Mouse (Mus musculus) E14TG2a.4 (cell line): ENCODE results near the gene Sox11.

Source experiments
- H3K27me3 ChIP-seq: 2 replicates; pipeline ENCODE4 v1.6.1; 2014; ENCODE audit warnings: low read length, control low read depth; ENCODE audit not compliant: insufficient read depth
- H3K36me3 ChIP-seq: 2 replicates; pipeline ENCODE4 v1.6.1; 2014; ENCODE audit warnings: low read length, control low read depth; ENCODE audit not compliant: insufficient read depth
- H3K4me1 ChIP-seq: replicated peaks from 2 replicates; pipeline ENCODE4 v1.6.1; 2014; ENCODE audit warnings: low read depth, low read length, control low read depth
- H3K4me3 ChIP-seq: replicated peaks from 2 replicates; pipeline ENCODE4 v1.5.1; 2014; ENCODE audit warnings: mild to moderate bottlenecking, low read length
- H3K9me3 ChIP-seq: 2 replicates; pipeline ENCODE4 v1.6.1; 2014; ENCODE audit warnings: low read length, control low read depth
- CTCF ChIP-seq: conservative IDR thresholded peaks from 2 replicates; pipeline ENCODE4 v1.5.1; 2014; ENCODE audit warnings: low read length
- NANOG ChIP-seq: IDR thresholded peaks from 2 replicates; pipeline ENCODE4 v1.6.1; 2014; ENCODE audit warnings: borderline replicate concordance, low read length, mixed read lengths
- POU5F1 ChIP-seq: IDR thresholded peaks from 2 replicates; pipeline ENCODE4 v1.6.1; 2014; ENCODE audit warnings: low read length, borderline replicate concordance

Sox11 gene

DNA sequence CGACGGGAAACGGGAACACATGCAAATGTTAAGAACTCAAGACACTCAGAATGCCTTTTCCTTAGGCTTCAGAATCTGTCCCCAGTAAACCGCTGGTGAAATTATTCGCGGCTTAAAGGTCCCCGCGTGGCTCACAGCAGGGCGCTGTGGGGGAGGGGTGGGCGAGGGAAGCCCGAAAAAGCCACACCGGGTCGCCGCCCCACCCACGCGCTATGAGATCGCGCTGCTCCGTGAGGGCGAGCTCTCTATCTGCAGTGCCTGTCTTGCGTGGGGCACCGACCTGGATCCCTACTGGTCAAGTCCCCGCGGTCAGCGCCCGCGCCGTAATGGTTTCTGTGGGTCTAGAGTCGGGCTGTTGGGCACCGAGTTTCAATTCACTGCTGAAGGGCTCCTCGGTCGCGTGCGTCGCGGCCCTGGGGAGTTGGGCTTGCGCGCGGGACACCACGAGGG is 3.6 kb downstream of the Sox11 start:
- H3K27me3 ChIP-seq: peaks cover 46% of the 10 kb centered on the region
- no peaks in the 10 kb centered on the region for H3K9me3 ChIP-seq
- H3K4me1 ChIP-seq: peaks cover 38% of the 10 kb centered on the region
- H3K4me3 ChIP-seq: peak overlapping the region; percentile 73
- H3K36me3 ChIP-seq: no peaks in the 10 kb centered on the region
- no peak for TF ChIP-seq NANOG
- no peak for TF ChIP-seq CTCF
- no peak for TF ChIP-seq POU5F1

DNA sequence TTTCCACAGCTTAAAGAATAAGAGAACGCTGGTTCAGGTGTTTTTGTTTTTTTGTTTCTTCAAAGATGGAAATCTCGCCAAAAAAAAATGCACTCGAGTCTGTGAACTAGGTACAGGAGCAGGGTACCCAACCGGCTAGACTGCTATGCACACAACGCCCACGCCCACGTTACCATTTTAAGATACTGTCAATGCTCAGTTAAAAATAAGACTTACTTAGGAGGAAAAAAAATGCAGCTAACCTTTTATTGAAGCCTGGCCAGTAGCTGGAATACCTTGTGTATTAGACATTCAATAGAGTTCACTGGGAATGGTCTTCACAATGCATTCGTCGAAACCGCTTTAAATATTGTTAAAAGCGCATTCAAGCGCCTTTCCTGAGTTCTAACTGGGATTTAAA is 4.3 kb downstream of the Sox11 start:
- no peaks in the 10 kb centered on the region for H3K9me3 ChIP-seq
- H3K4me1 ChIP-seq: peaks cover 34% of the 10 kb centered on the region
- no peak for TF ChIP-seq NANOG
- TF ChIP-seq POU5F1: no peak
- TF ChIP-seq CTCF: no peak
- peak overlapping the region; percentile 73; the same call in 1 of the 2 replicates for H3K4me3 ChIP-seq
- peaks cover 49% of the 10 kb centered on the region for H3K27me3 ChIP-seq
- H3K36me3 ChIP-seq: no peaks in the 10 kb centered on the region

DNA sequence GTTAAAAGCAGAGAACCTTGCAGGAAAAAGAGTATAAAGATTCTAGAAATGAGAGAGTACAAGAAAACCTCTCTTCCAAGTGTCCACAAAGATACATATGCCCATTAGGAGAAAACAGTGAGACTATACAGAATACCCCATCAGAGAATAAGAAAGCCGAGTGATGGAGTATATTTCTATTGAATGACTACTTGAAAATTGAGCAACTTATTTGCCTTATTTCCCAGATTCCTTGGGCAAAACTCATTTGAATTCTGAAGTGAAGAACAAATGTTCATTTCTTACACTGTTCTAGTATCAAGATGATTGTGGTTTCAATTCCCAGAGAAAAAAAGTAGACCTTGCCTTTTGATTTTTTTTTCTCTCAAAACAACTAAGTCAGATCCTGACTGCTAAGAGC is 4.9 kb downstream of the Sox11 start:
- H3K4me1 ChIP-seq: peaks cover 34% of the 10 kb centered on the region
- H3K36me3 ChIP-seq: no peaks in the 10 kb centered on the region
- peaks cover 56% of the 10 kb centered on the region for H3K27me3 ChIP-seq
- H3K4me3 ChIP-seq: no peak overlapping the region
- H3K9me3 ChIP-seq: no peaks in the 10 kb centered on the region
- TF ChIP-seq POU5F1 (no peak), CTCF (no peak), NANOG (no peak)

DNA sequence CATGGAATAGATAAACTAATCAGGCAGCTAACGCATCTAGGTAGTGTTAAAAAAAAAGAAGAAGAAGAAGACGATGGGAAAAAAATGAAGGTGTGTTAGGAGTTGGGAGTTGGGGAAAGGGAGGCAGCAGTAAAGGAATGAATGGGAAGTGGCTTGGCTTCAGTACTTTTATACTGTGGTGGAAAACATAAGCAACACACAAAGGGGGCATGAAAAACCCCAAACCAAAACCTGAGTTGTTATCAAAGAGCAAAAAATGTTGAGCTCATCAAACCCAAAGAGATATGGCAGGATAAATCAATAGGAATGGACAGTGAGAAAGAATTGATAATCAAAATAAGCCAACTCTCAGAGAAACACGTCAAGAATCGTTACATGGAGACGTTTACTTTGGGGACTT is 5.6 kb downstream of the Sox11 start:
- TF ChIP-seq CTCF (no peak), NANOG (no peak), POU5F1 (no peak)
- no peaks in the 10 kb centered on the region for H3K9me3 ChIP-seq
- peaks cover 34% of the 10 kb centered on the region for H3K4me1 ChIP-seq
- peaks cover 56% of the 10 kb centered on the region for H3K27me3 ChIP-seq
- H3K36me3 ChIP-seq: no peaks in the 10 kb centered on the region
- no peak overlapping the region for H3K4me3 ChIP-seq

DNA sequence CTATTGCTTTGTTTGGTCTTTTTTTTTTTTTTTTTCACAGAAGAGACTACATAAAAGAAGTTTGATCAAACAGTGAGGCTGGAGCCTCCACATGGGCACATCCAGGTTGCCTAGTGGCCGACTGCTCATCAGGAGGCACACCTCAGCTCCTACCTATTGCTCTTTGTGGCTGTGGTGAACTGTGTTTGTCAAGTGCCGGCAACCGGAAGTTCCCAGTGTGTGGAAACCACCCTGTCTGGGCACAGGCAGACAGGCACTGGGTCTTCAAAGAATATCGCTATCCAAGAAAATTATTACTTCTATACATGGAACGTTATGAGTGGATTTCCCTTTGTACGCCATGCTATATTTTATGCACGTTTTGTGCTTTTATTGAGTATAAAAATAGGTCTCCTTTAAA is 6.0 kb downstream of the Sox11 start:
- Histone ChIP-seq H3K4me1 (peaks cover 34% of the 10 kb centered on the region), H3K9me3 (no peaks in the 10 kb centered on the region), H3K4me3 (no peak overlapping the region), H3K36me3 (no peaks in the 10 kb centered on the region), H3K27me3 (peaks cover 52% of the 10 kb centered on the region)
- no peak for TF ChIP-seq CTCF
- TF ChIP-seq POU5F1: no peak
- no peak for TF ChIP-seq NANOG

DNA sequence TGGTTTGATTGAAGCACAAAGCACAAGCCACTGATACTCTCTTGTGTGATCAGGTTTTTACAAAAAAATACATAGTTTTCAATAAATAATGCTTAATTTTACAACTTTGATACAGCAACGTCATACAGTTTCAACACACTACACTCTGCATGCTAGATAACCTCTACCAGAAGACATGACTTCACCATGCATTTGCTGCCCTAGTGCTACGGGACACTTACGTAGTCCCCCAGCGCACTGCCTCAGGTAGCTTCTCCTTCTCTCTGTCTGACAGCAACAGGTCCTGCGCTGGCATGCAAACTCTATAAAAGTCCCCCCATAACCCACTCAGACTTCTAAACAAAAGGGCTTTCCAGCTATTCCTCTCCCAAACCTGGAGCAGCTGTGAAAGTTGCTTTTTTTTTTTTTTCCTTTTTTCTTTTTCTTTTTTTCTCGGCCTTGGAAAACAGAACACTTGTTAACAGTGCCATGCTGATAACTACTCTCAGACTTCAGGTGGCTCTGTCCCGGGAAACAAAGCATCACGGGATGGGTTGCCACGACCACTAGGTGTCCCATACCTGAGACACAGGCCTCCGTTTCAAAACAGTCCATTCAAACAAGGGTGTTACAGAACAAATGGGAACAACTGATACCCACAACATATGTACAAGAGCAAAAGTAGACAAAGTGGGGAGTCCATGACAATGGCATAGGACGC is 6.9 kb downstream of the Sox11 start:
- H3K27me3 ChIP-seq: peaks cover 46% of the 10 kb centered on the region
- no peak overlapping the region for H3K4me3 ChIP-seq
- TF ChIP-seq POU5F1 (no peak), NANOG (no peak), CTCF (peak; percentile 15; the same call in 1 of the 2 replicates)
- H3K36me3 ChIP-seq: no peaks in the 10 kb centered on the region
- no peaks in the 10 kb centered on the region for H3K9me3 ChIP-seq
- peaks cover 32% of the 10 kb centered on the region for H3K4me1 ChIP-seq

DNA sequence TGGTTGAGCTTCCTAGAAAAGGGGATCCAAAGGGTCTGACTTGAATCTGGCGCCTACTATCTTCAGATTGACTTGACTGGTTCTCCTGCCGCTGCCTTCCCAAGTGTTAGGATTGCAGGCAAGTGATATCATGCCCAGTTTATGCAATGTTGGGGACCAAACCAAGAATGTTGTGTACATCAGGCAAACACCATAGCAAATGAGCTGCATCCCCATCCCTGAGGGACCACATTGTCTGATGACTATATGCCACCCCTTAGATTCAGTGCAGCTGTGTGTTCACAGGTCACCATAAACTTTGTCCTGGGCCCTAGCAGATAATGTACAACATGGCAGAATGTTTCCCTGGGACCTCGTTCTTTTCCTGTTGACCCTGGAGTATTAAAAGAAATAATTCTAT is 8.8 kb downstream of the Sox11 start:
- H3K4me3 ChIP-seq: no peak overlapping the region
- no peaks in the 10 kb centered on the region for H3K36me3 ChIP-seq
- no peaks in the 10 kb centered on the region for H3K9me3 ChIP-seq
- TF ChIP-seq CTCF (no peak), NANOG (no peak), POU5F1 (no peak)
- peaks cover 45% of the 10 kb centered on the region for H3K27me3 ChIP-seq
- peaks cover 29% of the 10 kb centered on the region for H3K4me1 ChIP-seq

DNA sequence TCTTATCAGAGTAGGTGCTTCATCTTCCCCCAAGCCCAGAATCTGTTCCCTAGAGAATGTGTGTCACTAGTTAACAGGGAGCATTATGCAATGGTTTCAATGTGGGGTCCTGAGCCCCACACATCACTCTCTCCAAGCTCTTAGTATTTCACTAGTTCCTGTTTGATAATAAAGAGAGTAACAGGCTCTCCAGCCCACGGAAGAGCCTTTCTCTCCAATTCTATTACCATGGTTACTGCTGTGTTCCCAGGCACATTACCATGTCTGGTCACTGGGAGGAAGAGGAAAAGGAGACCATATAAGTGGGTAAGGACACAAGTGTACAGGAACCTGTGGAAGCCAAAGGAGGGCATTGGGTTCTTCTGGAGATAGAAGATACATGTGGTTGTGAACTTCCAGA is 19.0 kb downstream of the Sox11 start:
- TF ChIP-seq NANOG: no peak
- no peak for TF ChIP-seq POU5F1
- no peak for TF ChIP-seq CTCF
- H3K36me3 ChIP-seq: no peaks in the 10 kb centered on the region
- peaks cover 50% of the 10 kb centered on the region for H3K27me3 ChIP-seq
- H3K4me3 ChIP-seq: no peak overlapping the region
- H3K9me3 ChIP-seq: no peaks in the 10 kb centered on the region
- peaks cover 42% of the 10 kb centered on the region for H3K4me1 ChIP-seq

DNA sequence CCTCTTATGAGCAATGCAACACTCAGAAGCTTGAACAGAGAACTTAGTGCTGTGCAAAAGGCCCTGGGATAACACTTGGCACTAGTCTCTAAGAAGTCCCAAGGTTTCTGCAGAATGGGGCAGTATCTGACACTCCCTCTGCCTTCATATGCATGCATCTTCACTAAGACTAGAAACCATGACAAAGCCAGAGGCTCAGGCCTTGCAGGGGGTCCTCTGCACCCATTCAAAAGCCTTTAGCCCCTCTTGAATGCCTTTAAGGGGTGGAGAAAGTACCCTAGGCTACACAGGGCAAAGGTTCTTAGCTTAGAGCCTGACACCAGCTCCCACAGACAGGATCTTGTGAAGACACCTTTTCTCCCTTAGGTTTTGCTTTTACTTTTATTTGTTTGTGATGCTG is 21.7 kb downstream of the Sox11 start:
- Histone ChIP-seq H3K9me3 (no peaks in the 10 kb centered on the region), H3K4me1 (peaks cover 42% of the 10 kb centered on the region), H3K4me3 (no peak overlapping the region), H3K27me3 (peaks cover 56% of the 10 kb centered on the region), H3K36me3 (no peaks in the 10 kb centered on the region)
- TF ChIP-seq CTCF (no peak), POU5F1 (0 out of 2 replicates have a peak, but pooled peaks have one; percentile 8), NANOG (peak; percentile 61; the same call in 1 of the 2 replicates)
